Comparison of ENCODE assay signal across 21 mouse cellular contexts in the genomic region with DNA sequence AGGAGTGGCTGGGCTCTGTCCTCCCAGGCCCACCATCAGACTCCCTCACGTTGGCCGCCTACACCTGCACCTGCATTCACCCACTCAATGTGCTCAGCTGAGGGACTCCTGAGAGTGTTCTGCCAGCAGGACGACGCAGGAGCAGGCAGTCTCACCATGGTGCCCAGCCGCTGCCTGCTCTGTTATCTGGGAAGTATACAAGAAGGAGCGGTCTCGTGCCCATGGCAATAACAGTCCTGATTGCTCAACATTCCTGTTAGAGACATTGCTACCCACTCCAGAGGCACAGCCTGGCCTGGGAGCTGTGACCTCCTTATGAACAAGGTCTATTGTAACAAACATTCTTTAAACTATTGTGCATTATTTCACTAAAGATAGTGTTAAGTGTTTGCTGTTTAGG.
"Had no signal": no experiment of that assay in that cellular context is flagged by ENCODE, and none has a peak within 500 bp of the region (broad histone marks: within the 10 kb centered on the region; RNA-seq: fewer than 3 reads in every experiment).

No protein-coding gene starts in this region.

- H3K9ac ChIP-seq: limb, embryonic 12.5 days; limb, embryonic 15.5 days; liver, embryonic 14.5 days; liver, postnatal 0 days; stomach, embryonic 15.5 days had no signal

- H3K27me3 ChIP-seq: limb, embryonic 12.5 days; limb, embryonic 15.5 days; stomach, embryonic 15.5 days had no signal

- DNase-seq: kidney, adult 2 months; kidney, postnatal 25 days; layer of hippocampus, adult 9-11 months; layer of hippocampus, postnatal 36 days; left cerebral cortex, postnatal 4 days; liver, postnatal 0 days; midbrain, embryonic 14.5 days; right cerebral cortex, adult 18-20 months; right cerebral cortex, postnatal 14 days; right cerebral cortex, postnatal 4 days; thymus, postnatal 25 days had no signal

- H3K36me3 ChIP-seq: limb, embryonic 12.5 days; limb, embryonic 15.5 days had no signal

- H3K4me3 ChIP-seq: layer of hippocampus, adult 2 months; left cerebral cortex, adult 2 months; limb, embryonic 12.5 days; limb, embryonic 15.5 days; stomach, embryonic 15.5 days had no signal

- H3K4me1 ChIP-seq: limb, embryonic 12.5 days; limb, embryonic 15.5 days; stomach, embryonic 15.5 days had no signal

- H3K4me2 ChIP-seq: limb, embryonic 12.5 days; limb, embryonic 15.5 days; liver, embryonic 11.5 days; stomach, embryonic 15.5 days had no signal

- ATAC-seq: inflammation-experienced regulatory T-cells, adult 6 months; intestine, embryonic 16.5 days; liver, postnatal 0 days had no signal

- H3K9me3 ChIP-seq: limb, embryonic 12.5 days; limb, embryonic 15.5 days; stomach, embryonic 15.5 days had no signal

- H3K27ac ChIP-seq: kidney, postnatal 0 days; layer of hippocampus, adult 2 months; left cerebral cortex, adult 2 months; limb, embryonic 12.5 days; limb, embryonic 15.5 days; liver, embryonic 14.5 days; stomach, embryonic 15.5 days had no signal
